Mouse (Mus musculus): ENCODE measurements at regions not wholly inside any gene's neighbourhood (a gene's known extent, or its start where the extent isn't known, plus 50 kb on each side); places are given as distances from the start of the nearest gene placed in this dataset.

- no peak overlapping the region for H3K4me2 ChIP-seq (replicated peaks)
- no peaks in the 10 kb centered on the region for H3K4me1 ChIP-seq
- 84% methylated on average over 12 of the region's 12 CpGs for WGBS
- H3K9ac ChIP-seq (replicated peaks): no peak overlapping the region
- H3K4me3 ChIP-seq: no peak overlapping the region
- no peaks in the 10 kb centered on the region for H3K27me3 ChIP-seq
- ATAC-seq (ENCODE audit: low FRiP score, low read depth): no peak
- H3K9me3 ChIP-seq: no peaks in the 10 kb centered on the region
- H3K36me3 ChIP-seq: no peaks in the 10 kb centered on the region
- H3K27ac ChIP-seq (replicated peaks): no peak overlapping the region
Measured at GRCm38 (mm10) chr12:118583829-118584628, 262.1 kb upstream of the Sp8 start.

GRCm38 (mm10) chr12:118569811-118570210 is 268.6 kb upstream of the Sp4 start:
- Histone ChIP-seq H3K9me3 (no peaks in the 10 kb centered on the region), H3K27me3 (no peaks in the 10 kb centered on the region), H3K4me2 (replicated peaks) (no peak overlapping the region), H3K36me3 (no peaks in the 10 kb centered on the region), H3K9ac (replicated peaks) (no peak overlapping the region), H3K27ac (replicated peaks) (no peak overlapping the region), H3K4me1 (peaks cover under 1% of the 10 kb centered on the region; the same call in 1 of the 2 replicates), H3K4me3 (no peak overlapping the region)
- no peak for ATAC-seq (ENCODE audit: low FRiP score, low read depth)
- WGBS: 100% methylated on average over 2 of the region's 2 CpGs

GRCm38 (mm10) chr12:118566681-118567080 is 265.4 kb upstream of the Sp4 start:
- Histone ChIP-seq H3K9me3 (no peaks in the 10 kb centered on the region), H3K9ac (replicated peaks) (no peak overlapping the region)

GRCm38 (mm10) chr12:118564394-118565112 is 263.3 kb upstream of the Sp4 start:
- H3K9ac ChIP-seq (replicated peaks): no peak overlapping the region
- H3K4me1 ChIP-seq: peaks cover 12% of the 10 kb centered on the region
- no peaks in the 10 kb centered on the region for H3K9me3 ChIP-seq
- no peak overlapping the region for H3K4me3 ChIP-seq
- 0 out of 2 replicates have a peak overlapping the region, but pooled peaks have one; percentile 27 for H3K27ac ChIP-seq (replicated peaks)
- no peaks in the 10 kb centered on the region for H3K27me3 ChIP-seq
- H3K4me2 ChIP-seq (replicated peaks): no peak overlapping the region
- WGBS: 35% methylated on average over 9 of the region's 9 CpGs
- no peaks in the 10 kb centered on the region for H3K36me3 ChIP-seq
- ATAC-seq (ENCODE audit: low FRiP score, low read depth): peak; percentile 42; the same call in 1 of the 2 replicates

More at GRCm38 (mm10) chr12:118566681-118567080, 265.4 kb upstream of the Sp4 start:
- H3K4me3 ChIP-seq: no peak overlapping the region
- no peak overlapping the region for H3K4me2 ChIP-seq (replicated peaks)
- peaks cover 12% of the 10 kb centered on the region for H3K4me1 ChIP-seq
- H3K27me3 ChIP-seq: no peaks in the 10 kb centered on the region
- no peak for ATAC-seq (ENCODE audit: low FRiP score, low read depth)
- no peaks in the 10 kb centered on the region for H3K36me3 ChIP-seq
- no peak overlapping the region for H3K27ac ChIP-seq (replicated peaks)

- Histone ChIP-seq H3K27ac (replicated peaks) (no peak overlapping the region), H3K9ac (replicated peaks) (no peak overlapping the region), H3K27me3 (no peaks in the 10 kb centered on the region), H3K4me3 (no peak overlapping the region), H3K9me3 (no peaks in the 10 kb centered on the region), H3K4me2 (replicated peaks) (no peak overlapping the region), H3K36me3 (no peaks in the 10 kb centered on the region), H3K4me1 (peaks cover 12% of the 10 kb centered on the region)
- no peak for ATAC-seq (ENCODE audit: low FRiP score, low read depth)
- WGBS: 34% methylated on average over 2 of the region's 2 CpGs
Measured at GRCm38 (mm10) chr12:118562226-118562625, 261.0 kb upstream of the Sp4 start.

- Histone ChIP-seq H3K27me3 (no peaks in the 10 kb centered on the region), H3K9ac (replicated peaks) (no peak overlapping the region), H3K27ac (replicated peaks) (no peak overlapping the region), H3K36me3 (no peaks in the 10 kb centered on the region), H3K4me1 (no peaks in the 10 kb centered on the region), H3K4me3 (no peak overlapping the region), H3K9me3 (no peaks in the 10 kb centered on the region), H3K4me2 (replicated peaks) (no peak overlapping the region)
- peak; percentile 49; the same call in 1 of the 2 replicates for ATAC-seq (ENCODE audit: low FRiP score, low read depth)
- 94% methylated on average over 1 of the region's 1 CpGs for WGBS
Measured at GRCm38 (mm10) chr12:118549071-118549470, 247.8 kb upstream of the Sp4 start.

- Histone ChIP-seq H3K27me3 (no peaks in the 10 kb centered on the region), H3K27ac (replicated peaks) (no peak overlapping the region), H3K9ac (replicated peaks) (no peak overlapping the region), H3K4me2 (replicated peaks) (no peak overlapping the region), H3K36me3 (no peaks in the 10 kb centered on the region), H3K4me3 (no peak overlapping the region), H3K9me3 (no peaks in the 10 kb centered on the region), H3K4me1 (peaks cover 5% of the 10 kb centered on the region; the same call in 1 of the 2 replicates)
- 25% methylated on average over 6 of the region's 6 CpGs for WGBS
- no peak for ATAC-seq (ENCODE audit: low FRiP score, low read depth)
Measured at GRCm38 (mm10) chr12:118540336-118540735, 239.1 kb upstream of the Sp4 start.

GRCm38 (mm10) chr12:118530514-118530913 is 229.3 kb upstream of the Sp4 start:
- Histone ChIP-seq H3K9me3 (no peaks in the 10 kb centered on the region), H3K4me2 (replicated peaks) (peak overlapping the region; percentile 53), H3K4me3 (peak overlapping the region; percentile 30), H3K27ac (replicated peaks) (no peak overlapping the region), H3K9ac (replicated peaks) (no peak overlapping the region), H3K36me3 (no peaks in the 10 kb centered on the region), H3K27me3 (peaks cover 57% of the 10 kb centered on the region), H3K4me1 (peaks cover 13% of the 10 kb centered on the region)
- WGBS: 2% methylated on average over 10 of the region's 10 CpGs
- no peak for ATAC-seq (ENCODE audit: low FRiP score, low read depth)

- H3K27ac ChIP-seq (replicated peaks): no peak overlapping the region
- 4% methylated on average over 36 of the region's 36 CpGs for WGBS
- no peak overlapping the region; the same call in 1 of the 2 replicates for H3K9ac ChIP-seq (replicated peaks)
- no peaks in the 10 kb centered on the region for H3K36me3 ChIP-seq
- peaks cover 13% of the 10 kb centered on the region for H3K4me1 ChIP-seq
- H3K4me3 ChIP-seq: peak overlapping the region; percentile 30
- peak; percentile 86 for ATAC-seq (ENCODE audit: low FRiP score, low read depth)
- H3K9me3 ChIP-seq: no peaks in the 10 kb centered on the region
- peak overlapping the region; percentile 53 for H3K4me2 ChIP-seq (replicated peaks)
- peaks cover 63% of the 10 kb centered on the region for H3K27me3 ChIP-seq
Measured at GRCm38 (mm10) chr12:118529428-118530361, 228.5 kb upstream of the Sp4 start.

GRCm38 (mm10) chr12:118521770-118522169 is 220.5 kb upstream of the Sp4 start:
- Histone ChIP-seq H3K9ac (replicated peaks) (no peak overlapping the region), H3K4me3 (no peak overlapping the region), H3K9me3 (no peaks in the 10 kb centered on the region), H3K4me2 (replicated peaks) (no peak overlapping the region), H3K4me1 (peaks cover 30% of the 10 kb centered on the region), H3K27ac (replicated peaks) (no peak overlapping the region), H3K36me3 (no peaks in the 10 kb centered on the region), H3K27me3 (peaks cover 38% of the 10 kb centered on the region)
- peak; percentile 47 for ATAC-seq (ENCODE audit: low FRiP score, low read depth)
- WGBS: 33% methylated on average over 2 of the region's 2 CpGs

GRCm38 (mm10) chr12:118521329-118521728 is 220.1 kb upstream of the Sp4 start:
- peaks cover 38% of the 10 kb centered on the region for H3K27me3 ChIP-seq
- ATAC-seq (ENCODE audit: low FRiP score, low read depth): peak; percentile 32
- 24% methylated on average over 1 of the region's 1 CpGs for WGBS

More at GRCm38 (mm10) chr12:118521329-118521728, 220.1 kb upstream of the Sp4 start:
- no peaks in the 10 kb centered on the region for H3K9me3 ChIP-seq
- H3K4me2 ChIP-seq (replicated peaks): no peak overlapping the region
- H3K4me1 ChIP-seq: peaks cover 30% of the 10 kb centered on the region
- no peaks in the 10 kb centered on the region for H3K36me3 ChIP-seq
- no peak overlapping the region for H3K27ac ChIP-seq (replicated peaks)
- H3K4me3 ChIP-seq: no peak overlapping the region
- no peak overlapping the region for H3K9ac ChIP-seq (replicated peaks)
